Mouse (Mus musculus) left cerebral cortex, postnatal 25 days (tissue): ENCODE data around the gene Grik4. TPM values are rescaled to one million over a fixed set of nuclear protein-coding genes. Genes with fewer than 3 reads are reported as not detected.

Experiments
- DNase-seq, 2 experiments: peaks; one replicate each; pipeline ENCODE4 v3.0.0; 2022; ENCODE audit warnings: low spot score in 2 of 2, mixed read lengths in 1 of 2
- intact Hi-C: fragments of 180-260 bp; cut with DNase I; formaldehyde crosslinking; loops from one replicate; pipeline ENCODE4 v1.15.1; 2025
- microRNA-seq, 2 experiments: library from miRNA; unstranded; fragments of <30 nt; microRNA quantifications; one replicate each; pipeline ENCODE4 v1.2.0; 2022
- total RNA-seq, 2 experiments: library from RNA; stranded (reverse); gene quantifications; 2 replicates each; pipeline ENCODE4 v1.2.3; 2021

The Grik4 gene
- total RNA-seq, 2 experiments from 2014 or later = 17.7 to 18.5 TPM

DNA sequence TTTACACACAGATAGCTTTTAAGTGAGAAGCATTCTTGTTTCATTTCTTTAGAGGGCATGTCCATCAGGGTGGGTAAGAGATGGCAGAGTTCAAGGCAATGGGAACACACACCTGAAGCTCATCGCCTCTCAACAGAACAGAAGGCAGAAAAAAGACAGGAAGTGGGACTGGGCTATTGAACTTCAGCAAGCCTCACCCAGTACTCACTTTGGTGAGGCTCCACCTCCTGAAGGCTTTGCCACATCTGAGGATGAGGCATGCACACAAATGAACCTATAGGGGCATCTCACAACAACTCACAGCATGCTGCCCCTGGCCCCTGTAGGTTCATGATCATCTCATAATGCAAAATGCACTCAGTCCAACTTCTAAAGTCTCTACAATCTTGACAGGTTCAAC lies 456.2 kb downstream of the Grik4 start:
- no peak for DNase-seq

DNA sequence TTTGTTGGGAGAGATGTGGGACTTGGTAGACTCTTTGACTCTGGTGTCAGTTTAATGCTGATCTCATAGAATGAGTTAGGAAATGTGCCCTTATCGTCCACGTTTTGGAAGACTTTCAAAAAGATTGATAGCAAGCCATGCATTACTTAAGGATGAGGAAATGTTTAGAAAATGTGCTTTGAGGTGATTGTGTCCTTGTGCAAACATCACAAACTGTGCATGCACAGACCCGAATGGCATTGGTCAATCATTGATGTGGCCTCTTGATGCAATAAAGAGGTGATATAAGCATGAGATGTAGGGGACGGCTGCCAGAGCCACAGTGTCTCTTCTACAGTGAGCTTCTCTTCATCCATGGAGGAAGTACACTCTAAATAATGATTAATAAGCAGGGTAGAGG lies 457.4 kb downstream of the Grik4 start:
- intact Hi-C loops = no loop called here

More for the DNA sequence above, 456.2 kb downstream of the Grik4 start:
- intact Hi-C loops = no loop called here

DNA sequence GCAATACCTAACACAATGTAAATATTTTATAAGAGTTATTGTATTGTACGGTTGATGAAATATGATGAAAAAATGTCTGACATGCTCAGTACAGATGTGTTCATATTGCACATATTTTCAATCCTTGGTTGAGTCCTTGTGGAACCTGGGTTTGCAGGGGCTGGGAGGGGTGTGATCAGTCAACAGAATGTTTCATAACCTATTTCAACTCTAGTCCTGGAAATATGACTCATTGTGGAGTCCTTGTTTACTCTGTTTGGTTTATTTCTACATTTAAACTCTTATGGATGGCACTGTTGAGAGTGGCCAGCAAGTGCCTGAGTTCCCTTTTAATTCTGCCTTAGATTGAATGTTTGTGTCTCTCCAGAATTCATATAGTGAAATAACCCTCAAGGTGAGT lies 459.6 kb downstream of the Grik4 start:
- no peak for DNase-seq
- intact Hi-C loops = no loop called here

More for the DNA sequence above, 457.4 kb downstream of the Grik4 start:
- no peak for DNase-seq

DNA sequence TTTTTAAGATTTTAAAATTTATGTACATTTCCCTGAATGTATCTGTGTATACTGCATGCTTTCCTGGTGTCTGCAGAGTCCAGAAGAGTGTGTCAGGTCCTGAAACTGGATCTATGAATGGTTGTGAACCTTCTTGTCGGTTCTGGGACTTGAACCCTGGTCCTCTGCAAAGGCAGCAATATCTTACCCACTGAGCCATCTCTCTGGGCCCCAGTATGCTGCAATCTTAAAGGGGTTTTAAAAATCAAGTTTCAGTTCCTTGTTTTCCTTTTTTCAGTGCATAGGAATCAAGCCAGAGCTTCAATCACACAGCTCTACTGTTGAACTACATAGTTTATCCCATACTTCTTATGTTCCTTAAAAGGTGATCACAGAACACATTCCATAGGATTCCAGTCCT lies 461.3 kb downstream of the Grik4 start:
- intact Hi-C loops = no loop called here
- DNase-seq = no peak

DNA sequence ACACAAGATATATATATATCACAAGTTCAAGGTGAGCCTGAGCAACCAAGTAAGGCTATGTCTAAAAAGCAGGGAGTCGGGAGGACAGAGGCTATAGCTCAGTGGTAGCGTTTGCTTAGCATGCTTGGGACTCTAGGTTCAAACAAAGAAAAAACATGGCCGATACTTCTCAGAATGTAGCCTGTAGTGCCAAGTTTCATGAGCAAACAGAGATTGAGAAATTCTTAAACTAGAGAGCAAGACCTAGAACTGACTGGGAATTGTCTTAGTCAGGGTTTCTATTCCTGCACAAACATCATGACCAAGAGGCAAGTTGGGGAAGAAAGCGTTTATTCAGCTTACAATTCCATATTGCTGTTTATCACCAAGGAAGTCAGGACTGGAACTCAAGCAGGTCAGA lies 468.1 kb downstream of the Grik4 start:
- DNase-seq = no peak
- intact Hi-C loops = no loop called here

DNA sequence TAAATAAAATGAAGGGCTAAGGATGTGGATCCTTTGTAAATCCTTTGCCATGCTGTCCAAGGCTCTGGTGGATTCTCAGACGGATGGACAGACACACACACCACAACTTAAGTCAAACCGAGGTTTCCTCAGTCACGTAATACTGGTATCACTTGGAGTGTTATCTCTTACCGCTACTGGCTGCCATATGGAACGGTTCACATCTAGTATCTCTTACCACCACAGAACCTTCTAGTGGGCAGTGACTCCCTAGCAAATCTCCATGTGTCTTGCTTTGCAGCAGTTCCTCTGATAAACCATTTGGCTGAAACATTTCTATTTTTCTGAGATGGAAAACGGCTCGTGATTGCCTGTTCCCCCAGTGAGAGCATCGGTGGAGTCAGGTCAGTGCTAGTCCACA lies 470.0 kb downstream of the Grik4 start:
- no peak for DNase-seq
- intact Hi-C loops = no loop called here

DNA sequence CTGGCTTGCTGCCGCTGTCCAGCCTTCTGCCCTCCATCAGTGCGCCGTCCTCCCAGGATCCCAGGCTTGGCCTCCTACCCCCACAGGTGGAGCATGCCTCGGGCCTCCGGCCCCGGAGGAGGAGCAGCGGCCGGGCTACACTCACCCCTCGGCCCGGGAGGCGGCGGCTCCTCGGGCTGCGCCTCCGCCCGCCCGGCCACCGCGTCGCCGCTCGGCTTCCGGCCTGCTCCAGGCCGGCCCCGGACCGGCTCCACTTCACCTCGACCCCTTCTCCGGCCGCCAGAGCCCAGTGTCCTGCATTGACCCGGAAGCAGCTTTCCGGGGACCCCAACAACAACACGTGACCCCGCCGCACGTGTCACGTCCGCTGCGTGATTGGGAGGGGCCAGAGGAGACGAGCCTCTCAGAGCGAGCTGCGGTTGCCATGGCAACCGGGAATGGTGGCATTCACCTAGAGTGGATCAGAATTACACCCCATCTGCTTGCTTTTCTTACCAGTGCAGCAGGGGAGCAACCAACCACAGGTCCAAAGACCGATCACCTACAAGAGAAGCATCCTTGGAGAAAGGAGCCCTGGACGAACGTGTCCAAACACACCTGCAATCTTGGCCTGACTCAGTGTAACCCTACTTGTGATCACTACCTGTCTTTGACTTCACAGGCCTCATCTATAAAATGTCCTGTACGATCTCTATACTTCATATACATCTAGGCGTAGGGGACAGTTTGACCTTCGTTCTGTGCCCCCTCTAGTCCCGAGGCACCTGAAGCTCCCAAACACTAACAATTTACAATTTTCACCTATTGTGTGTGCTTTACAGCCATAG lies 472.2 kb downstream of the Grik4 start:
- peak; percentile 94 to 97 for DNase-seq
- intact Hi-C loops = no loop called here

DNA sequence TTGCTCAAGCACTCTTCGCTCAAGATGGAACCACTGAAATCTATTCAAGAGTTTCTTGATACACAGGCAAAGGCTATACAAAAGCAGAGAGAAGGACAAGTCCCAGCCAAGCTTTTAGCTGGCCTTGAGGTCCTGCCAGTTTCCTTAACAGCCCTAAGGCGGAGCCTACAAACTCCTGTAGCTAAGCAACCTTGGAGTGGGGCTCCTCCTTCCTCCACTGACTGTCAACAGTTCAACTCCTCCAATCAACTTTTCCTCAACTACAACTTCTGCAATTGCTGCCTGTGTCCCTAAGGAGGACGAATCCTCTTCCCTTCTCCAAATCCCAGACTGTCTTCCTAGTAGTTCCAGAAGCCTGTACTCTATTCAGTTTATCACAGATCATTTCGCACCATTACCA lies 473.1 kb downstream of the Grik4 start:
- DNase-seq = peak in 1 of 2 experiments; percentile 44
- intact Hi-C loops = no loop called here

DNA sequence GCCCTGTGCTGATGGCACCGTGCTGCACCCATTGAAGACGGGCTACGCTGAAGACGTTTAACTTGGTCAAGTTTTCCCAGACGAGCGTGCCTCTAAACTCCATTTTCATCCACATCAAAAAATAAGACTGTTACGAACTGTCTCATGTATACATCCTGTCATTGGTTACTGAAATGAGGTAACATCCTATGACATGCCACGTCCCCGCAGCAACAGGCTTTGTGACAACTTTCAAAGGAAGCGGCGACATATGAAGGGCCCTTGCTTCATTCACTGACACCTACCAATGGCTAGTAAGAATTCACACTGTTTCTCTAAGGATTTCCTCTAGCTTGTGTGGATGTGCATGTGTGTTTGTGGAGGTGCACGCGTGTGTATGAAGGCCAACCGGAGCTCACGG lies 475.0 kb downstream of the Grik4 start:
- DNase-seq = no peak
- intact Hi-C loops = no loop called here

DNA sequence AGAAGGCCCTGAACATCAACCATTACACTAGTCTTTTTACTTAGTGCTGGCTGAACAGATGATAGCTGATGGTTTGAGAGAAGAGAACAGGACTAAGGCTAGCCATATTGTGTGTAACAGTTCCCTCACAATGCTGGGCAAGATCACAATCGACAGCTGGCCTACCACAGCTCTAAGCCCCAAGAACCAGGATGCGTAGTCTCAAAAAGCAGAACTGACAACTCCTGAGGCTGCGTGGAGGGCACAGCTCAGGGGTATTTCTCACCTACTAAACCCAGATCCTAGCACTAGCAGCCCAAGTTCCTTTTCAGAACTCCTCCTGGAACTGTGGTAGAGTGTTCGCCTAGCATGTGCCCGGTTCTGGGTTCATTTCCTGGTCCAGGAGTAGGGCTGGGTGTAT lies 475.9 kb downstream of the Grik4 start:
- DNase-seq = no peak
- intact Hi-C loops = no loop called here

Small RNA genes lying within 50 kb of the gene (microRNA-seq; reads per million reads assigned to microRNA genes)
- 0 reads per million in 2 experiments for gene Gm27509

Other genes with a start within 250 kb of the Grik4 start
- 100 to 1,000 TPM; 149 to 163 TPM for gene Arhgef12, start 162.7 kb upstream of the Grik4 start, total RNA-seq
- gene Tmem136, start 172.1 kb upstream of the Grik4 start, total RNA-seq = 10 to 100 TPM; 17.0 to 19.0 TPM